Mouse (Mus musculus) CH12.LX (cell line): Measurements from ENCODE around the gene Selp.

Source experiments
- CTCF ChIP-seq, 2 experiments: IDR thresholded peaks in 1 of 2; conservative IDR thresholded peaks in 1 of 2; 2 replicates each; pipeline ENCODE4 v1.5.1; 2011 to 2012; ENCODE audit warnings: low read depth in 2 of 2, low read length in 2 of 2, improper control_type of control experiment in 1 of 2, inconsistent platforms in 1 of 2, mild to moderate bottlenecking in 1 of 2, moderate library complexity in 1 of 2
- E2F4 ChIP-seq: IDR thresholded peaks from 2 replicates; pipeline ENCODE4 v1.6.1; 2011; ENCODE audit warnings: low read depth, low read length, improper control_type of control experiment; ENCODE audit not compliant: insufficient replicate concordance
- ETS1 ChIP-seq: conservative IDR thresholded peaks from 2 replicates; pipeline ENCODE4 v1.6.1; 2012; ENCODE audit warnings: low read depth, mild to moderate bottlenecking, inconsistent platforms, low read length, improper control_type of control experiment, moderate library complexity
- GABPA ChIP-seq: IDR thresholded peaks from 2 replicates; pipeline ENCODE4 v1.6.1; 2012; ENCODE audit warnings: low read depth, low read length, improper control_type of control experiment, inconsistent platforms; ENCODE audit not compliant: insufficient replicate concordance
- JUND ChIP-seq: conservative IDR thresholded peaks from 2 replicates; pipeline ENCODE4 v1.6.1; 2011; ENCODE audit warnings: low read depth, low read length, improper control_type of control experiment
- MAX ChIP-seq: IDR thresholded peaks from 2 replicates; pipeline ENCODE4 v1.6.1; 2011; ENCODE audit warnings: low read length, improper control_type of control experiment
- MAZ ChIP-seq: IDR thresholded peaks from 2 replicates; pipeline ENCODE4 v1.6.1; 2012; ENCODE audit warnings: low read depth, mild to moderate bottlenecking, inconsistent platforms, low read length, improper control_type of control experiment, moderate library complexity
- MYC ChIP-seq: IDR thresholded peaks from 2 replicates; pipeline ENCODE4 v1.6.1; 2011; ENCODE audit warnings: low read depth, mild to moderate bottlenecking, improper control_type of control experiment, low read length
- POLR2A ChIP-seq: IDR thresholded peaks from 2 replicates; pipeline ENCODE4 v1.6.1; 2011; ENCODE audit warnings: low read depth, mild to moderate bottlenecking, improper control_type of control experiment, low read length
- RAD21 ChIP-seq: IDR thresholded peaks from 2 replicates; pipeline ENCODE4 v1.6.1; 2011; ENCODE audit warnings: low read depth, mild to moderate bottlenecking, low read length, improper control_type of control experiment, moderate library complexity
- TCF12 ChIP-seq: IDR thresholded peaks from 2 replicates; pipeline ENCODE4 v1.6.1; 2014; ENCODE audit warnings: low read depth, mild to moderate bottlenecking, inconsistent platforms, low read length, improper control_type of control experiment
- ZC3H11A ChIP-seq: IDR thresholded peaks from 2 replicates; pipeline ENCODE4 v1.6.1; 2012; ENCODE audit warnings: low read depth, mild to moderate bottlenecking, inconsistent platforms, low read length, improper control_type of control experiment
- ZMIZ1 ChIP-seq: IDR thresholded peaks from 2 replicates; pipeline ENCODE4 v1.6.1; 2012; ENCODE audit warnings: low read depth, mild to moderate bottlenecking, inconsistent platforms, low read length, improper control_type of control experiment
- ZNF384 ChIP-seq: IDR thresholded peaks from 2 replicates; pipeline ENCODE4 v1.6.1; 2012; ENCODE audit warnings: low read depth, low read length, improper control_type of control experiment, inconsistent platforms

DNA sequence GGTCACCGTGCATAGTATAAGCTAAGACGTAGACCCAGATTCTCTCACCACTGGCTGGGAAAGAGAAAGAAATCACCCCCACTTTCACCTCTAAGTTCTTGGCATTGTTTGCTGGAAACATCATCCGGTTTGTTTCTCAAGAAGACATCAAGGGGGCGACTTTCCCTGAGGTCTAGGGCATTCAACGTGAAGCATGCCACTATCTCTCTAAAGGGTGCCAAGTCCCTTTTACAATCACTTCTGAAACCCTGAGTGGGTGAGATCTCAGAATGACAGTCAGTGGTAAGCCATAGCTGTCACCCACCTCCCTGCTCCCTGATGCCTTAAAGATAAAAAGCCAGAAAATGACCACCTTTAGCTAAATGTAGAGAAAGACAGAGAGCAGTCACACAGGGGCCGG lies 21.6 kb downstream of the Selp start:
- TF ChIP-seq MAX (no peak), CTCF (conservative IDR thresholded peaks at IDR 0.05 in 1 of 2, IDR thresholded peaks at IDR 0.05 in 1 of 2; ENCODE audit: low read depth in 2 of 2, low read length in 2 of 2) (no peak), ZC3H11A (no peak), RAD21 (no peak), ZNF384 (no peak), POLR2A (no peak), JUND (no peak), MYC (no peak), MAZ (no peak), TCF12 (no peak), ZMIZ1 (no peak), ETS1 (no peak), E2F4 (no peak), GABPA (no peak)
